Mouse (Mus musculus) limb, embryonic 11.5 days (tissue): ENCODE results near the gene Aff3. TPM values are rescaled to one million over a fixed set of nuclear protein-coding genes. Genes with fewer than 3 reads are reported as not detected.

ENCODE experiments used
- ATAC-seq: fragments of 200-750 bp; cut with Nextera tagmentation; 2 replicates; pipeline ENCODE4 v1.8.0; 2017; ENCODE audit warnings: low read depth; ENCODE audit not compliant: insufficient number of reproducible peaks, low FRiP score, low TSS enrichment
- DNase-seq: peaks from one replicate; pipeline ENCODE4 v3.0.0-alpha.2; 2015; ENCODE audit warnings: low spot score
- H3K27ac ChIP-seq: fragments of 300-500 bp; sonication (generic); replicated peaks from 2 replicates; pipeline ENCODE4 v1.5.1; 2014; ENCODE audit warnings: low read depth, mild to moderate bottlenecking, low read length
- H3K27me3 ChIP-seq: fragments of 300-500 bp; sonication (generic); 2 replicates; pipeline ENCODE4 v1.6.1; 2014; ENCODE audit warnings: mild to moderate bottlenecking, low read length, mixed read lengths; ENCODE audit not compliant: control insufficient read depth, insufficient read depth
- H3K36me3 ChIP-seq: fragments of 300-500 bp; sonication (generic); 2 replicates; pipeline ENCODE4 v1.6.1; 2014; ENCODE audit warnings: mild to moderate bottlenecking, low read length, moderate library complexity, mixed read lengths; ENCODE audit not compliant: control insufficient read depth, insufficient read depth
- H3K4me1 ChIP-seq: fragments of 300-500 bp; sonication (generic); 2 replicates; pipeline ENCODE4 v1.6.1; 2014; ENCODE audit warnings: low read length, mixed read lengths; ENCODE audit not compliant: control insufficient read depth, insufficient read depth
- H3K4me2 ChIP-seq: fragments of 300-500 bp; sonication (generic); 2 replicates; pipeline ENCODE4 v1.6.1; 2014; ENCODE audit warnings: low read depth, mild to moderate bottlenecking, moderate library complexity; ENCODE audit not compliant: severe bottlenecking
- H3K4me3 ChIP-seq: fragments of 300-500 bp; sonication (generic); 2 replicates; pipeline ENCODE4 v1.5.1; 2014; ENCODE audit warnings: low read depth, low read length
- H3K9ac ChIP-seq: fragments of 300-500 bp; sonication (generic); 2 replicates; pipeline ENCODE4 v1.6.1; 2014; ENCODE audit warnings: mild to moderate bottlenecking, low read length
- H3K9me3 ChIP-seq: fragments of 300-500 bp; sonication (generic); 2 replicates; pipeline ENCODE4 v1.6.1; 2016; ENCODE audit warnings: low read length; ENCODE audit not compliant: control insufficient read depth
- WGBS: fragments of 180-500 bp; shearing (Covaris S2); extraction: QIAGEN DNeasy Blood & Tissue Kit; methylation state at CpG from one replicate; pipeline ENCODE4 v1.1.7; 2014; 5-methylcytosine and 5-hydroxymethylcytosine counted together
- polyA plus RNA-seq: library from polyadenylated mRNA; unstranded; fragments of >200 nt; fragmentation: Nextera tagmentation; extraction: Ambion mirVana; gene quantifications from 2 replicates; pipeline ENCODE4 v1.2.1, GENCODE M21; 2014

Gene Aff3
- polyA plus RNA-seq, 1 experiment from 2014 or later = 43.9 TPM

GRCm38 (mm10) chr1:38449816-38450478 is 214.8 kb downstream of the Aff3 start:
- Histone ChIP-seq H3K27ac (no peak overlapping the region), H3K4me2 (no peak overlapping the region), H3K9me3 (no peaks in the 10 kb centered on the region), H3K4me3 (no peak overlapping the region), H3K9ac (no peak overlapping the region), H3K36me3 (no peaks in the 10 kb centered on the region), H3K27me3 (no peaks in the 10 kb centered on the region), H3K4me1 (peaks cover 18% of the 10 kb centered on the region)
- WGBS = 72% methylated on average over 7 of the region's 7 CpGs
- ATAC-seq (no peak), DNase-seq (no peak)

GRCm38 (mm10) chr1:38448854-38449253 is 215.9 kb downstream of the Aff3 start:
- Histone ChIP-seq H3K36me3 (no peaks in the 10 kb centered on the region), H3K9ac (no peak overlapping the region), H3K9me3 (no peaks in the 10 kb centered on the region), H3K27me3 (no peaks in the 10 kb centered on the region), H3K4me3 (no peak overlapping the region), H3K4me2 (no peak overlapping the region), H3K4me1 (peaks cover 18% of the 10 kb centered on the region), H3K27ac (no peak overlapping the region)
- 46% methylated on average over 3 of the region's 3 CpGs for WGBS
- no peak for ATAC-seq
- DNase-seq = no peak

GRCm38 (mm10) chr1:38447581-38447980 is 217.2 kb downstream of the Aff3 start:
- no peaks in the 10 kb centered on the region for H3K9me3 ChIP-seq
- no peak for DNase-seq
- H3K36me3 ChIP-seq = no peaks in the 10 kb centered on the region
- peaks cover 18% of the 10 kb centered on the region for H3K4me1 ChIP-seq
- H3K27ac ChIP-seq = no peak overlapping the region
- no peaks in the 10 kb centered on the region for H3K27me3 ChIP-seq
- H3K9ac ChIP-seq = no peak overlapping the region
- no peak overlapping the region for H3K4me3 ChIP-seq
- 93% methylated on average over 2 of the region's 2 CpGs for WGBS
- ATAC-seq = no peak
- no peak overlapping the region for H3K4me2 ChIP-seq

- Histone ChIP-seq H3K9ac (no peak overlapping the region), H3K4me2 (no peak overlapping the region), H3K27ac (no peak overlapping the region), H3K4me1 (peaks cover 22% of the 10 kb centered on the region), H3K36me3 (no peaks in the 10 kb centered on the region), H3K4me3 (no peak overlapping the region), H3K9me3 (no peaks in the 10 kb centered on the region), H3K27me3 (no peaks in the 10 kb centered on the region)
- DNase-seq (no peak), ATAC-seq (no peak)
- WGBS = 73% methylated on average over 12 of the region's 12 CpGs
Observed at GRCm38 (mm10) chr1:38446152-38446820, 218.5 kb downstream of the Aff3 start.

- ATAC-seq (no peak), DNase-seq (no peak)
- H3K9ac ChIP-seq = no peak overlapping the region
- no peak overlapping the region for H3K27ac ChIP-seq
- 78% methylated on average over 3 of the region's 3 CpGs for WGBS
- H3K27me3 ChIP-seq = no peaks in the 10 kb centered on the region
- no peak overlapping the region for H3K4me2 ChIP-seq
- no peak overlapping the region for H3K4me3 ChIP-seq
- peaks cover 27% of the 10 kb centered on the region for H3K4me1 ChIP-seq
- no peaks in the 10 kb centered on the region for H3K9me3 ChIP-seq
- H3K36me3 ChIP-seq = no peaks in the 10 kb centered on the region
Observed at GRCm38 (mm10) chr1:38442887-38443286, 221.9 kb downstream of the Aff3 start.

GRCm38 (mm10) chr1:38442479-38442878 is 222.3 kb downstream of the Aff3 start:
- no peak overlapping the region for H3K27ac ChIP-seq
- DNase-seq (no peak), ATAC-seq (no peak)
- WGBS = 79% methylated on average over 9 of the region's 9 CpGs
- no peaks in the 10 kb centered on the region for H3K9me3 ChIP-seq
- H3K4me3 ChIP-seq = no peak overlapping the region
- no peaks in the 10 kb centered on the region for H3K27me3 ChIP-seq
- H3K4me1 ChIP-seq = peaks cover 31% of the 10 kb centered on the region
- H3K36me3 ChIP-seq = no peaks in the 10 kb centered on the region
- no peak overlapping the region for H3K9ac ChIP-seq
- H3K4me2 ChIP-seq = no peak overlapping the region

GRCm38 (mm10) chr1:38441800-38442199 is 223.0 kb downstream of the Aff3 start:
- Histone ChIP-seq H3K36me3 (no peaks in the 10 kb centered on the region), H3K9me3 (no peaks in the 10 kb centered on the region), H3K4me1 (peaks cover 31% of the 10 kb centered on the region), H3K27me3 (no peaks in the 10 kb centered on the region), H3K9ac (no peak overlapping the region), H3K27ac (no peak overlapping the region), H3K4me2 (no peak overlapping the region), H3K4me3 (no peak overlapping the region)
- WGBS = 70% methylated on average over 2 of the region's 2 CpGs
- DNase-seq = no peak
- ATAC-seq = no peak

- Histone ChIP-seq H3K9me3 (no peaks in the 10 kb centered on the region), H3K27ac (no peak overlapping the region), H3K4me1 (peaks cover 35% of the 10 kb centered on the region), H3K4me2 (no peak overlapping the region), H3K9ac (no peak overlapping the region), H3K27me3 (no peaks in the 10 kb centered on the region), H3K4me3 (no peak overlapping the region), H3K36me3 (no peaks in the 10 kb centered on the region)
- ATAC-seq (no peak), DNase-seq (no peak)
- WGBS = 79% methylated on average over 6 of the region's 6 CpGs
Observed at GRCm38 (mm10) chr1:38440471-38440815, 224.3 kb downstream of the Aff3 start.
